Mouse (Mus musculus): ENCODE data around the gene Ppp6r1. TPM values are rescaled to one million over a fixed set of nuclear protein-coding genes. Genes with fewer than 3 reads are reported as not detected.
A peak's percentile ranks its signal among the peaks of the same experiment; 100 is the strongest.

The Ppp6r1 gene
- 10.6 and 14.8 TPM in 2 replicates for polyA plus RNA-seq (2016; fragmentation: Nextera tagmentation; extraction: Ambion mirVana)

- Histone ChIP-seq H3K4me2 (peak within 1 kb of the TSS; percentile 99), H3K9me3 (no peaks in the 10 kb centered on the region), H3K4me3 (replicated peaks) (peak within 1 kb of the TSS; percentile 83), H3K9ac (replicated peaks) (peak within 1 kb of the TSS; percentile 93), H3K27ac (peak within 1 kb of the TSS; percentile 97), H3K27me3 (no peaks in the 10 kb centered on the region), H3K4me1 (replicated peaks) (peaks cover 40% of the 10 kb centered on the region), H3K36me3 (peaks cover 16% of the 10 kb centered on the region)
- peak; percentile 97 for ATAC-seq (ENCODE audit: insufficient number of reproducible peaks, insufficient read depth, low FRiP score, low TSS enrichment, low read depth)
- WGBS, result under 1% methylated on average over 54 of the region's 54 CpGs
Measured at GRCm38 (mm10) chr7:4658912-4659551, at the start of gene Ppp6r1. TSS of gene Ppp6r1 (minus strand) at chr7:4659019.

- H3K27ac ChIP-seq, result no peak overlapping the region
- ATAC-seq (ENCODE audit: insufficient number of reproducible peaks, insufficient read depth, low FRiP score, low TSS enrichment, low read depth), result no peak
- H3K4me3 ChIP-seq (replicated peaks), result no peak overlapping the region
- H3K9me3 ChIP-seq, result no peaks in the 10 kb centered on the region
- 45% methylated on average over 18 of the region's 18 CpGs for WGBS
- H3K36me3 ChIP-seq, result peaks cover 94% of the 10 kb centered on the region
- no peaks in the 10 kb centered on the region for H3K27me3 ChIP-seq
- no peak overlapping the region for H3K9ac ChIP-seq (replicated peaks)
- no peak overlapping the region for H3K4me2 ChIP-seq
- no peaks in the 10 kb centered on the region for H3K4me1 ChIP-seq (replicated peaks)
Measured at GRCm38 (mm10) chr7:4705098-4705497, 46.3 kb upstream of the Ppp6r1 start.

GRCm38 (mm10) chr7:4703195-4703594, 44.4 kb upstream of the Ppp6r1 start:
- 97% methylated on average over 7 of the region's 7 CpGs for WGBS
- ATAC-seq (ENCODE audit: insufficient number of reproducible peaks, insufficient read depth, low FRiP score, low TSS enrichment, low read depth), result no peak
- Histone ChIP-seq H3K4me3 (replicated peaks) (no peak overlapping the region), H3K4me1 (replicated peaks) (no peaks in the 10 kb centered on the region), H3K27me3 (no peaks in the 10 kb centered on the region), H3K4me2 (no peak overlapping the region), H3K9me3 (no peaks in the 10 kb centered on the region), H3K27ac (no peak overlapping the region), H3K9ac (replicated peaks) (no peak overlapping the region), H3K36me3 (peaks cover 93% of the 10 kb centered on the region)

GRCm38 (mm10) chr7:4702334-4702733, 43.5 kb upstream of the Ppp6r1 start:
- no peaks in the 10 kb centered on the region for H3K9me3 ChIP-seq
- no peaks in the 10 kb centered on the region for H3K4me1 ChIP-seq (replicated peaks)
- 63% methylated on average over 8 of the region's 8 CpGs for WGBS
- no peak overlapping the region for H3K27ac ChIP-seq
- H3K4me3 ChIP-seq (replicated peaks), result no peak overlapping the region
- ATAC-seq (ENCODE audit: insufficient number of reproducible peaks, insufficient read depth, low FRiP score, low TSS enrichment, low read depth), result no peak
- H3K36me3 ChIP-seq, result peaks cover 93% of the 10 kb centered on the region
- H3K9ac ChIP-seq (replicated peaks), result no peak overlapping the region
- no peak overlapping the region for H3K4me2 ChIP-seq
- no peaks in the 10 kb centered on the region for H3K27me3 ChIP-seq

- no peak overlapping the region for H3K9ac ChIP-seq (replicated peaks)
- 91% methylated on average over 6 of the region's 6 CpGs for WGBS
- no peak overlapping the region for H3K27ac ChIP-seq
- no peak overlapping the region for H3K4me2 ChIP-seq
- H3K36me3 ChIP-seq, result peaks cover 54% of the 10 kb centered on the region
- H3K4me3 ChIP-seq (replicated peaks), result no peak overlapping the region
- peaks cover 8% of the 10 kb centered on the region for H3K4me1 ChIP-seq (replicated peaks)
- ATAC-seq (ENCODE audit: insufficient number of reproducible peaks, insufficient read depth, low FRiP score, low TSS enrichment, low read depth), result no peak
- H3K9me3 ChIP-seq, result no peaks in the 10 kb centered on the region
- no peaks in the 10 kb centered on the region for H3K27me3 ChIP-seq
Measured at GRCm38 (mm10) chr7:4693004-4693403, 34.2 kb upstream of the Ppp6r1 start.

GRCm38 (mm10) chr7:4690951-4691653, 32.3 kb upstream of the Ppp6r1 start:
- Histone ChIP-seq H3K4me1 (replicated peaks) (peaks cover 8% of the 10 kb centered on the region), H3K4me2 (peak overlapping the region; percentile 84), H3K4me3 (replicated peaks) (peak overlapping the region; percentile 99), H3K27ac (peak overlapping the region; percentile 96), H3K27me3 (no peaks in the 10 kb centered on the region), H3K9me3 (no peaks in the 10 kb centered on the region), H3K9ac (replicated peaks) (peak overlapping the region; percentile 100), H3K36me3 (peaks cover 37% of the 10 kb centered on the region)
- peak; percentile 61; the same call in 1 of the 2 replicates for ATAC-seq (ENCODE audit: insufficient number of reproducible peaks, insufficient read depth, low FRiP score, low TSS enrichment, low read depth)
- 4% methylated on average over 32 of the region's 35 CpGs for WGBS

- peaks cover 8% of the 10 kb centered on the region for H3K4me1 ChIP-seq (replicated peaks)
- H3K9ac ChIP-seq (replicated peaks), result peak within 1 kb of the TSS; percentile 100
- peak within 1 kb of the TSS; percentile 84 for H3K4me2 ChIP-seq
- H3K36me3 ChIP-seq, result peaks cover 30% of the 10 kb centered on the region
- H3K27me3 ChIP-seq, result no peaks in the 10 kb centered on the region
- H3K4me3 ChIP-seq (replicated peaks), result peak within 1 kb of the TSS; percentile 99
- H3K9me3 ChIP-seq, result no peaks in the 10 kb centered on the region
- 2% methylated on average over 10 of the region's 18 CpGs for WGBS
- peak; percentile 29 for ATAC-seq (ENCODE audit: insufficient number of reproducible peaks, insufficient read depth, low FRiP score, low TSS enrichment, low read depth)
- peak within 1 kb of the TSS; percentile 96 for H3K27ac ChIP-seq
Measured at GRCm38 (mm10) chr7:4690387-4690786, 31.6 kb upstream of the Ppp6r1 start, which contains the start of gene Brsk1. TSS of gene Brsk1 (plus strand) at chr7:4690604.

GRCm38 (mm10) chr7:4684632-4685417, 26.0 kb upstream of the Ppp6r1 start, which contains the start of gene Hspbp1:
TSS of gene Hspbp1 (minus strand) at chr7:4685068.
- ATAC-seq (ENCODE audit: insufficient number of reproducible peaks, insufficient read depth, low FRiP score, low TSS enrichment, low read depth), result peak; percentile 99
- peak within 1 kb of the TSS; percentile 62 for H3K9ac ChIP-seq (replicated peaks)
- H3K4me1 ChIP-seq (replicated peaks), result peaks cover 7% of the 10 kb centered on the region
- peak within 1 kb of the TSS; percentile 73 for H3K4me3 ChIP-seq (replicated peaks)
- H3K4me2 ChIP-seq, result peak within 1 kb of the TSS; percentile 96
- WGBS, result under 1% methylated on average over 32 of the region's 32 CpGs
- H3K36me3 ChIP-seq, result peaks cover 28% of the 10 kb centered on the region
- H3K27me3 ChIP-seq, result no peaks in the 10 kb centered on the region
- H3K27ac ChIP-seq, result peak within 1 kb of the TSS; percentile 73
- no peaks in the 10 kb centered on the region for H3K9me3 ChIP-seq

- Histone ChIP-seq H3K27me3 (no peaks in the 10 kb centered on the region), H3K4me2 (peak overlapping the region; percentile 96), H3K9ac (replicated peaks) (peak overlapping the region; percentile 62), H3K4me1 (replicated peaks) (peaks cover 7% of the 10 kb centered on the region), H3K27ac (peak overlapping the region; percentile 73; the same call in 1 of the 2 replicates), H3K36me3 (peaks cover 31% of the 10 kb centered on the region), H3K9me3 (no peaks in the 10 kb centered on the region), H3K4me3 (replicated peaks) (peak overlapping the region; percentile 73)
- no peak for ATAC-seq (ENCODE audit: insufficient number of reproducible peaks, insufficient read depth, low FRiP score, low TSS enrichment, low read depth)
- 3% methylated on average over 13 of the region's 13 CpGs for WGBS
Measured at GRCm38 (mm10) chr7:4684203-4684602, 25.4 kb upstream of the Ppp6r1 start.

- WGBS, result 84% methylated on average over 5 of the region's 5 CpGs
- Histone ChIP-seq H3K4me1 (replicated peaks) (peaks cover 7% of the 10 kb centered on the region), H3K36me3 (peaks cover 35% of the 10 kb centered on the region), H3K27me3 (no peaks in the 10 kb centered on the region), H3K4me2 (no peak overlapping the region), H3K9me3 (no peaks in the 10 kb centered on the region), H3K4me3 (replicated peaks) (no peak overlapping the region), H3K9ac (replicated peaks) (no peak overlapping the region), H3K27ac (no peak overlapping the region)
- ATAC-seq (ENCODE audit: insufficient number of reproducible peaks, insufficient read depth, low FRiP score, low TSS enrichment, low read depth), result no peak
Measured at GRCm38 (mm10) chr7:4683307-4683706, 24.5 kb upstream of the Ppp6r1 start.

- Histone ChIP-seq H3K4me3 (replicated peaks) (no peak overlapping the region), H3K4me1 (replicated peaks) (no peaks in the 10 kb centered on the region), H3K36me3 (peaks cover 76% of the 10 kb centered on the region), H3K9me3 (no peaks in the 10 kb centered on the region), H3K4me2 (no peak overlapping the region), H3K9ac (replicated peaks) (no peak overlapping the region), H3K27ac (no peak overlapping the region), H3K27me3 (no peaks in the 10 kb centered on the region)
- WGBS, result 87% methylated on average over 7 of the region's 7 CpGs
- no peak for ATAC-seq (ENCODE audit: insufficient number of reproducible peaks, insufficient read depth, low FRiP score, low TSS enrichment, low read depth)
Measured at GRCm38 (mm10) chr7:4675200-4675599, 16.4 kb upstream of the Ppp6r1 start.

Measured in limb, embryonic 12.5 days (tissue).